Mouse (Mus musculus) lung, adult 2 months (tissue): Measurements from ENCODE around the gene Magi2. TPM values are rescaled to one million over a fixed set of nuclear protein-coding genes. Genes with fewer than 3 reads are reported as not detected.

Experiments
- DNase-seq: peaks from one replicate; pipeline ENCODE4 v3.0.0; 2022
- H3K4me1 ChIP-seq: fragments of 200-500 bp; 2 replicates; pipeline ENCODE4 v1.6.1; 2011; ENCODE audit warnings: low read length; ENCODE audit not compliant: control insufficient read depth, insufficient read depth
- H3K4me3 ChIP-seq: fragments of 200-500 bp; replicated peaks from 2 replicates; pipeline ENCODE3; 2011; ENCODE audit warnings: low read depth, mild to moderate bottlenecking, control low read depth, low read length; ENCODE audit errors: extremely low read depth
- CTCF ChIP-seq: fragments of 200-500 bp; IDR thresholded peaks from 2 replicates; pipeline ENCODE4 v1.5.1; 2011; ENCODE audit warnings: mild to moderate bottlenecking, low read length, control low read depth; ENCODE audit not compliant: insufficient read depth
- POLR2A ChIP-seq: fragments of 200-500 bp; IDR thresholded peaks from 2 replicates; pipeline ENCODE4 v1.6.1; 2011; ENCODE audit warnings: low read depth, mild to moderate bottlenecking, control low read depth, low read length, borderline replicate concordance; ENCODE audit errors: extremely low read depth
- WGBS: fragments of 180-500 bp; shearing (Covaris S2); methylation state at CpG from one replicate; pipeline ENCODE4 v1.1.7; 2018; 5-methylcytosine and 5-hydroxymethylcytosine counted together
- polyA plus RNA-seq: library from polyadenylated mRNA; depleted of rRNA; stranded (reverse); fragments of >200 nt; gene quantifications from 2 replicates; pipeline ENCODE4 v1.2.3, GENCODE M21; 2012

The Magi2 gene
- polyA plus RNA-seq, 1 experiment = 2.7 TPM

DNA sequence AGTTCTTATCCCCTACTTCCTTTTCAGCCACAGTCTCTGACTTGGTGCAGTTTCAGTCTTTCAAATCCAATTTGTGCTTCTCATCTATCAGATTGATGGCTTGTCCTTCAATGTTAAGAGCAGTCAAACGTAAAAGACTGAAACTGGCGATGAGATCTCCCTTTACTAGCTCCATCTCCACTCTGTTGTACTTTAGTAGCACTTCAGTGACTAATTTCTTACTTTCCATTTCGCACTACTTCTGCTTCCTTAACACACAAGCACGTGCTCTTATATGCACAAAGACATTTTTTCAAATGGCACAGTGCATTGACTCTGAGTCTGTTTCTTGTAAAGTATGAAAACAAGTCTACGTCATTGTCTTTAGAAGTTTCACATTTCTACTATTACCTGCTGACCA, 439.6 kb downstream of the Magi2 start:
- no peak for DNase-seq
- Histone ChIP-seq H3K4me1 (no peaks in the 10 kb centered on the region), H3K4me3 (no peak overlapping the region)
- WGBS = 72% methylated on average over 5 of the region's 5 CpGs
- TF ChIP-seq POLR2A (no peak), CTCF (no peak)

DNA sequence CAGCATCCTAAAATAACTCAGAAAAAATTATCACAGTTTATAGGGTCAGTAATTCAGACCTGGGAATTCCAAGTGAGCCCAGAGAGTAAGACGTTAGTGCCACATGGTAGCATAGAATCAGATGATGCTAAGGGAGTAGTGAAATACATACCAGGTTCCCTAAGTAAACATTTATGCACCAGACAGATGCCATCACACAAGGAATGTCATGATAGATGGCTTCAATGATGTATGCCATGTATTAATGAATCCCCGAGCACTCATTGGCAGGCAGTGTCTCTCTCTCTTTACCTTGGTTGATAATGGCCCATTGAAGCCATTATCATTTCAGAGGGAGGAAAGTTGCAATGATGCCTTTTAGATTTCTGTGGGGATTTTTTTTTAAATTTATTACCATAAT, 490.5 kb downstream of the Magi2 start:
- TF ChIP-seq POLR2A (no peak), CTCF (no peak)
- Histone ChIP-seq H3K4me1 (no peaks in the 10 kb centered on the region), H3K4me3 (no peak overlapping the region)
- no peak for DNase-seq
- 78% methylated on average over 2 of the region's 2 CpGs for WGBS

DNA sequence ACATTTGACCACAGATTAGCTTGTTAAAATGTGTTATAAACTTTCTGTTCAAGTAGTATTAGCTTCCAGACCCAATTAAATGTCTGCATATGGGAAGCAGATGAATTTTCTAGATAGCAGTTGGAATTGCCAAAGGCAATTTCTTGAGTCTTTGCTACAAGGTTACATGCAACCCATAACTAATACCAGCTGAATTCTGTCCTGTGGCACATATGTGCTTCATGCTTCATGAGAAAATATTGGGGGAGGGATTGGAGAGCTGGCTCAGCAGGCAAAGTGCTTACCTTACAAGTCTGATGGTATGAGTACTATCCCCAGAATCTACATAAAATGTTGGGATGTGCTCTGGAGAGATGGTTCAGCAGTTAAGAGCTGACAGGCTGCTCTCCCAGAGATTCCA, 499.4 kb downstream of the Magi2 start:
- no peak for TF ChIP-seq CTCF
- TF ChIP-seq POLR2A = no peak
- DNase-seq = no peak
- no peak overlapping the region for H3K4me3 ChIP-seq

DNA sequence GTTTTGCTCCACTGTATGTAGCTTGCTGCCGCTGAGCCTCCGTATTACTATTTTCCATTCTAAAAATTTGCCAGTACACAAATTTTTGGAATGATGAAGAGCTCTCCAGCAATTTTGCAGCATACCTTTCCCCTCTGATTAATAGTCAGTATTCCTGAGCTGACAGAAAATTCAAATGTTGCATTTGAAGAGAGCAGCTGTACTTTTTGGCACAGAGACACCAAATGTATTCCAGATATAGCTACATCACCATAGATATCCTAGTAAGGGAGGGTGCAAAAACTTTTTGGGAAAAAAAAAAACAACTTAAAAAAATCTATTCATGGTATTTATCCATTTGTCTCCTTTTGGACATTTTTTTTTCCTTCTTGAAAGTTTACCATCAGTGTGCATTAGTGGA, 518.5 kb downstream of the Magi2 start:
- DNase-seq = no peak
- WGBS = 82% methylated on average over 2 of the region's 2 CpGs
- Histone ChIP-seq H3K4me3 (no peak overlapping the region), H3K4me1 (no peaks in the 10 kb centered on the region)
- no peak for TF ChIP-seq POLR2A
- TF ChIP-seq CTCF = no peak

More for the DNA sequence above, 499.4 kb downstream of the Magi2 start:
- H3K4me1 ChIP-seq = no peaks in the 10 kb centered on the region

DNA sequence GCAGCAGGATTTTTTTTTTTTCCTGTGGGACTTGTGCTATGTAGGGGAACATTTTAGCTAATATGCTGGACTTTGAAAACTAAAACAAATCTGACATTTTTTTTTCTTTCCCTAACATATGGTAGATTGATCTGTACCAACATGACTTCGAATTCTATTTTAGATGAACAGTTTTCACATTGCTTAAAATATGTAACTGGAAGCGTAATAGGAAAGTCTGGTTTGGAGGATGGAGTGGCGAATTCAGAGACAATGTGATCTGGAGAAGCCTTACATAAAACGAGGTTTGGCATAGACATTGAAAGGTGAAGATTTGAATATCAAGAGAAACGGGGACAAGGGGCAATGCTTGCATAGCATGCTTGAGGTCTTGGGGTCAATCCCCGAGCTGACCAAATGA, 519.1 kb downstream of the Magi2 start:
- H3K4me1 ChIP-seq = no peaks in the 10 kb centered on the region
- no peak for DNase-seq
- H3K4me3 ChIP-seq = no peak overlapping the region
- WGBS = 63% methylated on average over 6 of the region's 6 CpGs
- TF ChIP-seq CTCF (no peak), POLR2A (no peak)

DNA sequence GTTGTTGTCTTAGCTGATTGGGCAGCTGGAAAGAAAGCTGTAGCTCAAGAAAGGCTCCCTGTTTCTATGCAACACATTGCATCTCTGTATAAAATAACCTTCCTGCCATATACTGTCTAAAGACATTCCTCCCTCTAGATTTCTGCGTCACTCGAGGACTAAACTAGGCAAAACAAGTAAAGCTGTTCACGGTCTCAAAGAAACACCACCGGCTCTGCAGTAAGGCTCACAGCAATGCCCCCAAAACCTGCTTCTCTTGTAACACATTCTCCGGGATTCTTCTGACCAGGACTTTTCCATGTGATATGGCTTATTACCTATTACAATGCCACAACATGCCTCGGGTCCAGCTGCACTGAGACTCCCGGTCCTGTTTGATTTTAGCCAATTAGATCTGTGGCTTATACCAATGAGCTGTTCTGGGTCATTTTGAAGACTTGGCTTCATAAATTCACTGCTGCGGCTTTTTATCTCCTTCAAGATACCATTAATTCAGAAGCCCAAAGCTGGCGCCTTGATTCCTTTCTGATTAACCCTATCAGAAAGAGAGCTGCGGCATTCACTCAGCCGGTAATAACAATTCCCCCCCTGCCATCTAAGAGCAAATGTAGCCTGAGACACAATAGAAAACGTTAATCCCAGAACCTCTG, 520.2 kb downstream of the Magi2 start:
- Histone ChIP-seq H3K4me3 (no peak overlapping the region), H3K4me1 (no peaks in the 10 kb centered on the region)
- DNase-seq = no peak
- WGBS = 74% methylated on average over 12 of the region's 12 CpGs
- TF ChIP-seq CTCF = no peak
- TF ChIP-seq POLR2A = no peak

DNA sequence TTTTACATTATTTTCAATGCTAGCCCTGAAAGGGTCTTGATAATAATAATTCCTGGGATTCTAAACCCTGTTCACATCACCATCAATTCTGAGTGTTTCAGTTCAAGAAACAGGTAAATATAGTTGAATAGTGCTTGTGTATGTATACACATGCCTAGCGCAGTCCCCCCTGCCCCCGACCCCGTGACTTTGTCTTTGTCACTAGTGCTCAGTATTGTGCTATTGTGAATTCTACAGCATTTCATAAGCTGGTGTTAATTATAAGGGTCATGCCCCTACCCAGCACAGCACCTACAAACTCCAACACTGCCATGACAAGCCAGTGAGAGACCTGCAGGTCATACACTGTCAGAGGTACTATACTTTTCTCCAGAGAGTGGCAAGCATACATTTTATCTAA, 520.8 kb downstream of the Magi2 start:
- 87% methylated on average over 3 of the region's 3 CpGs for WGBS
- no peak for TF ChIP-seq CTCF
- no peak for TF ChIP-seq POLR2A

DNA sequence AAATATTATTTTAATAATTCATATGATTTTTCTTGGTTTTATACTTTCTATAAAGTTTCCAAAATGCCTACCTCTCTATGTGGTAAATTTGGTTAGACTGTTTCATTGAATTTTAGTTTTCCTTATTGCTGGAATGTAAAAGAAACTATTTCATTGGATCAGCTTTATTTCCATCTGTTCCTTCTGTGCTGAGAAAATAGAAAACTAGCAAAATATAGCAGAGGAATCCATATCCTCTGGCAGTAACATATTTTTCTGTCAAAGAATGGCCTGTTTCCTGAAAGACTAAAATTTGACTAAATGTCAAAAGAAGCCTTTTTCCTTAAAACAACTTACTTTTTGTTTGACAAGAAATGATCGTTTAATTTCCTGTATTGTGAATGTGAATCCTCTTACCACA, 552.4 kb downstream of the Magi2 start:
- TF ChIP-seq CTCF (no peak), POLR2A (no peak)
- Histone ChIP-seq H3K4me3 (no peak overlapping the region), H3K4me1 (no peaks in the 10 kb centered on the region)
- WGBS = 76% methylated on average over 1 of the region's 1 CpGs
- no peak for DNase-seq

More for the DNA sequence above, 520.8 kb downstream of the Magi2 start:
- no peak overlapping the region for H3K4me3 ChIP-seq
- no peak for DNase-seq
- no peaks in the 10 kb centered on the region for H3K4me1 ChIP-seq

DNA sequence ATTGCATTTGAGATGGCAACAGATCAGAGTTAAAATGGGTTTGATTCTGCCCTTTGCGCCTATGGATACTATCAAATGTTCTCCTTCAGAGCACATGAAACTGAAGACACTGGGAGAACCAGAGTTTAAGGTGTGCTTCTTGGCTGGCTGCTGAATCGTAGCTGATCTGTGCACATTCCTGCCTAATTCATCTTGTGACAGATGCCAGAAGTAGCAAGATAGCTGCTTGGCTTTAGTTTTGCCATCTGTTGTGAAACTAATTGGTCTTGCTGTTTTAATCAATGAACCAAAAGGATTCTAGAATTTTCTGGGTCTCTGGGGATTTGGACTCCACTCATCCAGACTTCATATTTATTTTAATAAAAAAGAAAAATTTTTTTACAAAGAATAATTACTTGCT, 553.2 kb downstream of the Magi2 start:
- TF ChIP-seq CTCF (no peak), POLR2A (no peak)
- H3K4me3 ChIP-seq = no peak overlapping the region
- H3K4me1 ChIP-seq = no peaks in the 10 kb centered on the region
- no peak for DNase-seq
- 82% methylated on average over 2 of the region's 2 CpGs for WGBS

DNA sequence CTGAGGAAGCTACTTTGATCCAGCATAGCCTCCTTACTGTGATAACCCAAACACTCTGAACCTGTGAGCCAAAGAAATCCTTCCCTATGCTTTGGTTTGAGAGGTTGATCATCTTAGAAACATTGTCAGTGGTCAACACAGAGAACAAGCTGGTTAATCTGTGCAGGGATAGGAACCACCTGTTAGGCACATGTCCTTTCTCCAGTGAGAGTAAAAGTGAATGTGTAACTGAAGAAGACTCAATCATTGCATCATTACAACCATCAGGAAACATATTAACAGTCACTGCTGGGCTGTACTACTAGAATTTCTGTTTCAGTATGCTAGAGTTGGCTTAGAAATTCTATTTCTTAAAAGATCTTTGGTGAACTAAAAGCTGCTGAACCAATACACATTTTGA, 558.5 kb downstream of the Magi2 start:
- TF ChIP-seq POLR2A = no peak
- no peak for TF ChIP-seq CTCF
- no peak for DNase-seq

More for the DNA sequence above, 558.5 kb downstream of the Magi2 start:
- Histone ChIP-seq H3K4me3 (no peak overlapping the region), H3K4me1 (no peaks in the 10 kb centered on the region)
